Mouse (Mus musculus) brain, embryonic 14.5 days (tissue): ENCODE measurements at regions not wholly inside any gene's neighbourhood (a gene's known extent, or its start where the extent isn't known, plus 50 kb on each side); places are given as distances from the start of the nearest gene placed in this dataset.

Source experiments
- CTCF ChIP-seq: fragments of 200-500 bp; IDR thresholded peaks from 2 replicates; pipeline ENCODE4 v1.5.1; 2012; ENCODE audit warnings: inconsistent platforms, mild to moderate bottlenecking, moderate library complexity, borderline replicate concordance; ENCODE audit not compliant: insufficient read depth, insufficient read length; ENCODE audit errors: extremely low read depth
- POLR2A ChIP-seq: fragments of 200-500 bp; IDR thresholded peaks from 2 replicates; pipeline ENCODE4 v1.6.1; 2012; ENCODE audit warnings: mild to moderate bottlenecking, inconsistent platforms, borderline replicate concordance; ENCODE audit not compliant: poor library complexity, insufficient read depth, insufficient read length, severe bottlenecking; ENCODE audit errors: extremely low read depth

DNA sequence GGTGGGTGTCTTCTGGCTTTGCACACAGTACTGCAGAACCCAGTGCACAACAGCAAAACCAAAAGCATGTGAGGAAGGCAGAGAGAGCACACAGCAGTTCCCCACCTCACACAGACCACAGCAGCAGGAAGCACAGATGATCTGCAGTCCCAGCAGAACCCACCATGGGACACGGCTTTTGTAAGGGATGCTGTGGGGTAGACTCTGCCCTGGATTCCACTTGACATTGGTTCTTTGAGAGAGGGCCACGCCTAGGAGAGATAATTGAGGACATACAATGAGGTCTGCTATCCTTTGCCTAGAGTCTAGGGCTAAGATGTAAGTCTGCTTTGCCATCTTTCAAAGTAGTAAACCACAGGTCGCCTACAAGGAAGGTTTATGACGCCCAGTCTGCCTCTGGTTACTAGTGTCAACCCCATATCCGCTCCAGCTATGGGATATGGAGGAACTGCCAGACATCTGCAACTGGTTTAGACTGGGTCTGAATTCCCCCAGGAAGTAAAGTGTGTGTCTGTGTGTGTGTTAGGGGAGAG lies 89.3 kb upstream of the Tnfaip3 start:
- no peak for TF ChIP-seq CTCF
- TF ChIP-seq POLR2A, result no peak
